Mouse (Mus musculus) heart, adult 8-10 months (tissue): ENCODE data around the gene Gcn1l1. TPM values are rescaled to one million over a fixed set of nuclear protein-coding genes. Genes with fewer than 3 reads are reported as not detected.
"Not testable (repeated sequence)": the region's sequence is repeated elsewhere in the genome, so short reads cannot be mapped to it uniquely, and the experiment has no call there.

Experiments
- DNase-seq: peaks from one replicate; pipeline ENCODE4 v3.0.0; 2022; ENCODE audit warnings: low spot score
- total RNA-seq, 4 experiments: library from RNA; stranded (reverse); gene quantifications; 2 replicates each; pipeline ENCODE4 v1.2.4; 2022

Gcn1l1 gene
- 10 to 100 TPM; 35.7 to 41.6 (median 39.3) TPM for total RNA-seq

GRCm38 (mm10) chr5:115564737-115565393, at the start of gene Gcn1l1:
Gene Gcn1l1 (plus strand): TSS chr5:115565254.
- DNase-seq, result peak; percentile 60

GRCm38 (mm10) chr5:115516081-115516907, 48.8 kb upstream of the Gcn1l1 start:
- DNase-seq, result no peak

- DNase-seq, result no peak
Observed at GRCm38 (mm10) chr5:115516908-115517307, 48.1 kb upstream of the Gcn1l1 start.

- no peak for DNase-seq
Observed at GRCm38 (mm10) chr5:115517501-115517900, 47.6 kb upstream of the Gcn1l1 start.

- not testable (repeated sequence) for DNase-seq
Observed at GRCm38 (mm10) chr5:115518214-115518613, 46.8 kb upstream of the Gcn1l1 start.

- peak; percentile 69 for DNase-seq
Observed at GRCm38 (mm10) chr5:115520325-115520869, 44.7 kb upstream of the Gcn1l1 start.

- DNase-seq, result peak; percentile 80
Observed at GRCm38 (mm10) chr5:115521553-115522461, 43.2 kb upstream of the Gcn1l1 start.

GRCm38 (mm10) chr5:115522531-115522930, 42.5 kb upstream of the Gcn1l1 start:
- no peak for DNase-seq

GRCm38 (mm10) chr5:115522981-115523499, 42.0 kb upstream of the Gcn1l1 start:
- DNase-seq, result no peak

GRCm38 (mm10) chr5:115523971-115524370, 41.1 kb upstream of the Gcn1l1 start:
- DNase-seq, result no peak

GRCm38 (mm10) chr5:115524471-115524870, 40.6 kb upstream of the Gcn1l1 start:
- DNase-seq, result no peak

- DNase-seq, result no peak
Observed at GRCm38 (mm10) chr5:115525416-115525815, 39.6 kb upstream of the Gcn1l1 start.

- DNase-seq, result no peak
Observed at GRCm38 (mm10) chr5:115525943-115526342, 39.1 kb upstream of the Gcn1l1 start.

GRCm38 (mm10) chr5:115526456-115527202, 38.4 kb upstream of the Gcn1l1 start:
- DNase-seq, result no peak

GRCm38 (mm10) chr5:115528128-115528527, 36.9 kb upstream of the Gcn1l1 start:
- no peak for DNase-seq

- no peak for DNase-seq
Observed at GRCm38 (mm10) chr5:115529364-115529741, 35.7 kb upstream of the Gcn1l1 start.

- DNase-seq, result no peak
Observed at GRCm38 (mm10) chr5:115529742-115530446, 35.2 kb upstream of the Gcn1l1 start.

GRCm38 (mm10) chr5:115530447-115530809, 34.6 kb upstream of the Gcn1l1 start:
- DNase-seq, result no peak

GRCm38 (mm10) chr5:115531671-115532270, 33.3 kb upstream of the Gcn1l1 start:
- DNase-seq, result peak; percentile 87

- DNase-seq, result peak; percentile 74
Observed at GRCm38 (mm10) chr5:115534290-115534731, 30.7 kb upstream of the Gcn1l1 start.
